Mouse (Mus musculus): ENCODE measurements around the gene Zic2. TPM values are rescaled to one million over a fixed set of nuclear protein-coding genes. Genes with fewer than 3 reads are reported as not detected.
A peak's percentile ranks its signal among the peaks of the same experiment; 100 is the strongest.

The Zic2 gene
- total RNA-seq, 2 experiments from 2014 or later: 16.4 to 19.0 TPM

- DNase-seq (ENCODE audit: extremely low spot score in 1 of 2, low spot score in 2 of 2): peak in 1 of 2 experiments; percentile 67
- intact Hi-C loops (cut with DNase I): loop anchor here (5.0 kb wide), 1 partner anchor 392 kb away; no protein-coding TSS in a partner anchor
Measured at GRCm38 (mm10) chr14:122484844-122485551, 9.8 kb downstream of the Zic2 start.

GRCm38 (mm10) chr14:122485635-122486181, 10.5 kb downstream of the Zic2 start:
- DNase-seq (ENCODE audit: extremely low spot score in 1 of 2, low spot score in 2 of 2): no peak
- intact Hi-C loops (cut with DNase I): loop anchor here (5.0 kb wide), 1 partner anchor 392 kb away; no protein-coding TSS in a partner anchor

- intact Hi-C loops (cut with DNase I): loop anchor here (5.0 kb wide), 1 partner anchor 391 kb away; no protein-coding TSS in a partner anchor
- DNase-seq (ENCODE audit: extremely low spot score in 1 of 2, low spot score in 2 of 2): no peak
Measured at GRCm38 (mm10) chr14:122486611-122487010, 11.4 kb downstream of the Zic2 start.

GRCm38 (mm10) chr14:122487366-122487765, 12.1 kb downstream of the Zic2 start:
- DNase-seq (ENCODE audit: extremely low spot score in 1 of 2, low spot score in 2 of 2): peak in 1 of 2 experiments; percentile 22
- intact Hi-C loops (cut with DNase I): loop anchor here (5.0 kb wide), 1 partner anchor 390 kb away; no protein-coding TSS in a partner anchor

- intact Hi-C loops (cut with DNase I): loop anchor here (5.0 kb wide), 1 partner anchor 388 kb away; no protein-coding TSS in a partner anchor
- DNase-seq (ENCODE audit: extremely low spot score in 1 of 2, low spot score in 2 of 2): no peak
Measured at GRCm38 (mm10) chr14:122489041-122489440, 13.8 kb downstream of the Zic2 start.

- intact Hi-C loops (cut with DNase I): loop anchor here (5.0 kb wide), 1 partner anchor 387 kb away; no protein-coding TSS in a partner anchor
- DNase-seq (ENCODE audit: extremely low spot score in 1 of 2, low spot score in 2 of 2): no peak
Measured at GRCm38 (mm10) chr14:122489686-122490414, 14.6 kb downstream of the Zic2 start.

- peak in 1 of 2 experiments; percentile 62 for DNase-seq (ENCODE audit: extremely low spot score in 1 of 2, low spot score in 2 of 2)
- intact Hi-C loops (cut with DNase I): no loop called here
Measured at GRCm38 (mm10) chr14:122490441-122491328, 15.4 kb downstream of the Zic2 start, which contains the start of gene Gm10837. TSS of gene Gm10837 (plus strand) at chr14:122490586.

- intact Hi-C loops (cut with DNase I): no loop called here
- DNase-seq (ENCODE audit: extremely low spot score in 1 of 2, low spot score in 2 of 2): no peak
Measured at GRCm38 (mm10) chr14:122491521-122491920, 16.3 kb downstream of the Zic2 start.

- DNase-seq (ENCODE audit: extremely low spot score in 1 of 2, low spot score in 2 of 2): no peak
- intact Hi-C loops (cut with DNase I): no loop called here
Measured at GRCm38 (mm10) chr14:122492015-122492414, 16.8 kb downstream of the Zic2 start.

GRCm38 (mm10) chr14:122509058-122509457, 33.8 kb downstream of the Zic2 start:
- intact Hi-C loops (cut with DNase I): no loop called here
- no peak for DNase-seq (ENCODE audit: extremely low spot score in 1 of 2, low spot score in 2 of 2)

- intact Hi-C loops (cut with DNase I): no loop called here
- no peak for DNase-seq (ENCODE audit: extremely low spot score in 1 of 2, low spot score in 2 of 2)
Measured at GRCm38 (mm10) chr14:122511519-122511918, 36.3 kb downstream of the Zic2 start.

GRCm38 (mm10) chr14:122513511-122514036, 38.3 kb downstream of the Zic2 start:
- intact Hi-C loops (cut with DNase I): no loop called here

GRCm38 (mm10) chr14:122528475-122528874, 53.2 kb downstream of the Zic2 start:
- intact Hi-C loops (cut with DNase I): no loop called here
- no peak for DNase-seq (ENCODE audit: extremely low spot score in 1 of 2, low spot score in 2 of 2)

More at GRCm38 (mm10) chr14:122513511-122514036, 38.3 kb downstream of the Zic2 start:
- DNase-seq (ENCODE audit: extremely low spot score in 1 of 2, low spot score in 2 of 2): no peak

Other genes with a start within 250 kb of the Zic2 start
- under 1 TPM in 1 of 2 experiments, not detected in 1; 0.16 TPM for gene Gm5089, start 24.3 kb upstream of the Zic2 start, total RNA-seq (2021)
- 1 to 10 TPM; 3.0 to 3.9 TPM for gene Zic5, start 9.8 kb upstream of the Zic2 start, total RNA-seq (2021)
- not detected for gene Gm10837, start 15.2 kb downstream of the Zic2 start, total RNA-seq (2021)
- gene Pcca, start 58.9 kb downstream of the Zic2 start, total RNA-seq (2021): 10 to 100 TPM; 35.5 to 38.2 TPM